Mouse (Mus musculus) adrenal gland (tissue): ENCODE measurements around the gene Traf3ip3.

Source experiments
- intact Hi-C: fragments of 180-260 bp; cut with DNase I; formaldehyde crosslinking; loops from one replicate; pipeline ENCODE4 v1.15.1; 2025

Traf3ip3 gene

DNA sequence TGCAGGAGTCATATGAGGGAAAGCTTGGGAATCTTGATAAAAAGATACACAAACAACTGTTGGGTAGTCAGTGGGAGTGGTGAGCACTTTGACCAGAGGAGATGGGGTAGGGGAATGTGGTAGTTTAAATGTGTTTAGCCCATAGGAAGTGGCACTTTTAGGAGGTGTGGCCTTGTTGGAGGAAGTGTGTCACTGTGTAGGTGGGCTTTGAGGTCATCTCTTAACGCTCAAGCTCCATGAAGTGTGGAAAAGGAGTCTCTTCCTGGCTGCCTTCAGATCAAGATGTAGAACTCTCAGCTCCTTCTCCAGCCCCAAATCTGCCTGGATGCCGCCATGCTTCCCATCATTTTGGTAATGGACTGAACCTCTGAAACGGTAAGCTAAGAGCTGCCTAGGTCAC is 6.0 kb upstream of the Traf3ip3 start, which contains the start of gene Lamb3:
Gene Lamb3 (plus strand): TSS at position 197 of the 400 bp plus-strand sequence.
- intact Hi-C loops, result loop anchor here (5.0 kb wide), 1 partner anchor 170 kb away; no protein-coding TSS in a partner anchor

GRCm38 (mm10) chr1:193205431-193205830 is 3.9 kb upstream of the Traf3ip3 start:
- intact Hi-C loops, result loop anchor here (5.0 kb wide), 1 partner anchor 172 kb away; no protein-coding TSS in a partner anchor

DNA sequence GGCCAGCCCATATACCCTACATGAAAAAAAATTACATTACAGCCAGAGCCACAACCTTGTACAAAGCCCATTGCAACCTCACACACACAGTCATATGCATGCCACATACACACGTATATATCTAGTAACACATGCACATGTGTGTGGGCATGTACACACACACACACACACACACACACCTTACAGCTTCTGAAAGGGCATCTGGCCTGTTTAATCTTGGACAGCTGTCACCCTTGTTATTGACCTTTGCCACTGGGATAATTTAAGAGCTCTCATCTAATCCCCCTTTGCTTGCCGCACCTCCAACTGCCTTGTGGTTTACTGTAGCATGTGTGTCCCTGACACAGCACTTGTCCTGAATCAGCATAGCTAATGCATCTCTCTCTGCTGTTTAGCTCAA is 2.3 kb upstream of the Traf3ip3 start:
- intact Hi-C loops, result no loop called here

DNA sequence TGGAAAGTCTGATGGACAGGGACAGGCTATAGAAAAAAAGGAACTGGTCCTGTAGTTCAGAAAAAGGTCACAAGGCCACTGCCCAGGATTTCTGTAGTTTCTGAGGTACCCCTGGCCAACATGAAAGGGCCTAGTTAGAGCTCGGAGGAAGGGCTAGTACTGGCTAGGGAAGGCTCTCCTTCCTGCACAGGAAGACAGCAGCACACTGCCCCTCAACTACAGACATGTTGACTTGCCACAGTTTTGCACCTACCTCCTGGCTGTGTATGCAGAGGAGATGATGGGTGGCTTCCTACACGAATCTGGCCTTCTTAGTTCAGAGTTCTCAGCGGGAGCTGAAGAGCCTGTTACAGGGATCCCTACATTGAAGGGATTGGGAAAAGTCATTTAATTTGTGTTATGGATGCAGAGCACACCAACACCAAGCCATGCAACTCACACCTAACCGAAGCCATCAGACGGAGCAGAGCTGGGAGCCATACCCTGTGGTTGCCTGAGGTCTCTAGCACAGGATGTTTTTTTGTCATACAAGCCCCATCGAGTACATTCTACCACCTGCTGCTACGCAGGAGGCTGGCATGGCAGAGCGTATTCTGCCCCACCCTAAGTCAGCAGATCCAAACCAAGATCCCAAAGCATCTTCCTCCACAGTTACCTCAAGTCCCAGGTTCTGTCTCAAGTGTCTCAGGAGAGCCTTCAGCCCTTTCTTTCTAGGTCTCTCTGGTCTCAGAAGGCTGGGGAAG is 692 bp downstream of the Traf3ip3 start:
- intact Hi-C loops, result no loop called here

- intact Hi-C loops, result no loop called here
Observed at GRCm38 (mm10) chr1:193198312-193198711, 3.2 kb downstream of the Traf3ip3 start.

- intact Hi-C loops, result no loop called here
Observed at GRCm38 (mm10) chr1:193197494-193198205, 3.9 kb downstream of the Traf3ip3 start.

- intact Hi-C loops, result no loop called here
Observed at GRCm38 (mm10) chr1:193195169-193195810, 6.2 kb downstream of the Traf3ip3 start.

- intact Hi-C loops, result no loop called here
Observed at GRCm38 (mm10) chr1:193194416-193195140, 6.9 kb downstream of the Traf3ip3 start.

- intact Hi-C loops, result no loop called here
Observed at GRCm38 (mm10) chr1:193191675-193192283, 9.7 kb downstream of the Traf3ip3 start.

DNA sequence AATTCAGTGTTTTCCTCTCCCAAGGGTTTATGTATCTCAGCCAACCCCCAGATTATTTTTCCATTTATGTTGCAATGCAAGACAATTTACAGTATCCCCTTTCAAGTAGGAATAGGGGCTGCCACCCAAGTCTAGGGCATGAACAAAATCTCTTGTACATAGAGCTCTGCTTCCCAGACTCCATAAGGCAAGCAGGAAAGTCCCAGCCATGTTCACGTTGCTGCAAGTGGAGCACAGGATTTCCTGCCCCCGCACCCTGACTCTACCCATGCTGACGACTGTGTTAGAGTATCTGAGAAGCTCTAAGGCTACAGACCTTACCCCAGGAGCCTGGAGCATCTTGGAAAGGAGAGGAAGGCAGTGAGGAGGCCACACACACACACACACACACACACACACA is 11.7 kb downstream of the Traf3ip3 start:
- intact Hi-C loops, result no loop called here

DNA sequence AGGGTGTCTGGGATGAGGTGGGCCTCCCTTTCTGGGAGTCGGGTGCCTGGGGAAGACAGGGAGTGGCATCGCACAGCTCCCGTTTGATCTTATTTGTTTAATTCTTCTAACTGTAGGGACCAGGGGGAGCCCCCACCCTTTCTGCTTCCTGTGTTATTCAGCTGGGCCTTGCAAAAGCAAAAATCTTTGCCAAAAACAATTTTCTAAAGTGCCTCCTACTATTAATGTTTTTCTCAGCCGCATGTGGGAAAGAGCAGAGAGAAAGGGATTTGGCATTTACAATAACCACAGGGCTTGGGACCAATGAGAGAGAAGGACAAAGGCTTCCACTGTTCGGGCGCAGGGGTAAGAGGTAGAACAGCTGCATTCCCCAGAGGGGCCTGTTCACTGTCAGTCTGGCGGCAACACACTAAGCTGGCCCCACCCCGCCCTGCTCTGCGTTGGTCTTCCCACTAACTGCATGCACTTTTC is 12.3 kb downstream of the Traf3ip3 start:
- intact Hi-C loops, result no loop called here

GRCm38 (mm10) chr1:193188257-193188656 is 13.2 kb downstream of the Traf3ip3 start:
- intact Hi-C loops, result no loop called here

DNA sequence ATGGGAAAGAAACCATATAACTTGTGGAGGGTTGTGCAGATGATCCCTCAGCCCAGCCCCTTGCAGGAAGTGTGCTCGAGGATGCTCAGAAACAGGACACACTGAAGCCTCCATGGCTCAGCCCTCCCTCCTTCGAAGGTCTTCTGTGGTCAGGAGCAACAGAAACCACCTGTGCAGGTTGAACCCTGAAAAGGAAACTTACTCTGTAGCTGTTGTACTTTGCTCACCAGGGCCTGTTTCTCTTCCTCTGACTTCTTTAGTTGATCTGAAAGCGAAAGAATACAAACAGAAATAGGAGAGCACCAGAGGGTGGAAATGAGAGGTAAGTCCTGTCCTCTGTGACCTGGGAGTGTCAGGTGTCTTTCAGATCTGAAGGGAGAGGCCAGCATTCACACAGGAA is 20.4 kb downstream of the Traf3ip3 start:
- intact Hi-C loops, result no loop called here

DNA sequence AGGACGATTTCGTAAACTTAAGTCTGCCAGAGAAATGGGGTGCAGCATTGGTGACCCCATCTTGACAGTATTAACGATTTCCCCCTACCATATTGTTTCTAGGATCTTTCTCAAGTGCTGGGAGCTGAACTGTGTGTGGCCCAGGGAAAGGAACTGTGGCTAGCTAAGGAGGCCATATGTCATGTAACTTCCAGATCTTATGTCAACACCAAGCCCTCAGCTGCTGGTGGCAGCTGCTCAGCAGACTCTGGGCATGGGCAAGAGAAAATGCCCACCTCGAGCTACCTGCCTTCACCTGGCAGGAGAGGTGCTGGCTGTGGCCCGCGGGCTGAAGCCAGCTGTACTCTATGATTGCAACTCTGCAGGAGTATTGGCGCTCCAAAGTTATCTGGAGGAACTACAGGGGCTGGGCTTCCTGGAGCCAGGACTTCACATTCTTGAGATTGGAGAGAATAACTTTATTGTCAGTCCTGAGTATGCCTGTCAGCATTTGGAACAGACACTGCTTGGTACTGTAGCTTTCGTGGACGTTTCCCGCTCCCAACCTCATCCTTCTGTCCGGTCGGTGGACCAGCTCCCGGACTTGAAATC is 27.3 kb downstream of the Traf3ip3 start:
- intact Hi-C loops, result loop anchor here (5.0 kb wide), 1 partner anchor 42 kb away; the partner anchor contains the start of gene Diexf

GRCm38 (mm10) chr1:193173810-193174129 is 27.7 kb downstream of the Traf3ip3 start:
- intact Hi-C loops, result loop anchor here (5.0 kb wide), 1 partner anchor 41 kb away; the partner anchor contains the start of gene Diexf

- intact Hi-C loops, result loop anchor here (5.0 kb wide), 1 partner anchor 41 kb away; the partner anchor contains the start of gene Diexf
Observed at GRCm38 (mm10) chr1:193172991-193173809, 28.3 kb downstream of the Traf3ip3 start.

GRCm38 (mm10) chr1:193169856-193170255 is 31.6 kb downstream of the Traf3ip3 start:
- intact Hi-C loops, result loop anchor here (5.0 kb wide), 1 partner anchor 38 kb away; the partner anchor contains the start of gene Diexf

DNA sequence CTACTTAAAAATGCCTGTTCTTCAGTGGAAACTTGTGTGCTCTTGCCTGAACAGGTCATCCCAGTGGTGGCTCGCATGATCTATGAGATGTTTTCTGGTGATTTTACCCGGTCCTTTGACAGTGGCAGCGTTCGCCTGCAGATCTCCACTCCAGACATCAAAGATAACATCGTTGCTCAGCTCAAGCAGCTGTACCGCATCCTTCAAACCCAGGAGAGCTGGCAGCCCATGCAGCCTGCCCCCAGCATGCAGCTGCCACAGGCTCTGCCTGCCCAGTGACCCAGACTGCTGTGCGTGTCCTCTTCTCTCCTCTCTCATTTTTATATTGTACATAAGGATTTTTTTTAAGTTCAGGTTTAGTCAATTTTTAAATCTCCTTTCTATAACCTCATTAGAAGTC is 32.3 kb downstream of the Traf3ip3 start:
- intact Hi-C loops, result no loop called here

GRCm38 (mm10) chr1:193167746-193168145 is 33.8 kb downstream of the Traf3ip3 start, which contains the start of gene A130010J15Rik:
A130010J15Rik (plus strand) TSS chr1:193168046.
- intact Hi-C loops, result no loop called here
